Mouse (Mus musculus) heart, embryonic 14.5 days (tissue): Measurements from ENCODE around the gene Ccdc160. TPM values are rescaled to one million over a fixed set of nuclear protein-coding genes. Genes with fewer than 3 reads are reported as not detected.

ENCODE experiments used
- ATAC-seq: fragments of 200-750 bp; cut with Nextera tagmentation; 2 replicates; pipeline ENCODE4 v1.8.0; 2017; ENCODE audit warnings: low read depth, moderate TSS enrichment; ENCODE audit not compliant: insufficient number of reproducible peaks, insufficient read depth, low FRiP score
- H3K27ac ChIP-seq, 2 experiments: fragments of 200-500 bp in 1 of 2; fragments of 300-500 bp in 1 of 2; sonication (generic) in 1 of 2; replicated peaks in 1 of 2; 2 replicates each; pipeline ENCODE4 v1.5.1; 2012 to 2014; ENCODE audit warnings: low read depth in 2 of 2, low read length in 2 of 2, control low read depth in 1 of 2, mild to moderate bottlenecking in 1 of 2, mixed read lengths in 1 of 2; ENCODE audit not compliant: control insufficient read depth in 1 of 2, insufficient read depth in 1 of 2
- H3K27me3 ChIP-seq: fragments of 300-500 bp; sonication (generic); 2 replicates; pipeline ENCODE4 v1.6.1; 2014; ENCODE audit warnings: mild to moderate bottlenecking, low read length, control low read depth; ENCODE audit not compliant: control insufficient read depth, insufficient read depth
- H3K36me3 ChIP-seq: fragments of 300-500 bp; sonication (generic); 2 replicates; pipeline ENCODE4 v1.6.1; 2014; ENCODE audit warnings: mild to moderate bottlenecking, control low read depth, low read length, mixed read lengths; ENCODE audit not compliant: control insufficient read depth, insufficient read depth
- H3K4me1 ChIP-seq, 2 experiments: fragments of 200-500 bp in 1 of 2; fragments of 300-500 bp in 1 of 2; sonication (generic) in 1 of 2; 2 replicates each; pipeline ENCODE4 v1.6.1; 2012 to 2014; ENCODE audit warnings: low read length in 2 of 2, control low read depth in 1 of 2, mixed read lengths in 1 of 2; ENCODE audit not compliant: control insufficient read depth in 2 of 2, insufficient read depth in 2 of 2
- H3K4me2 ChIP-seq: fragments of 300-500 bp; sonication (generic); 2 replicates; pipeline ENCODE4 v1.6.1; 2014; ENCODE audit warnings: mild to moderate bottlenecking, low read length
- H3K4me3 ChIP-seq, 2 experiments: fragments of 200-500 bp in 1 of 2; fragments of 300-500 bp in 1 of 2; sonication (generic) in 1 of 2; 2 replicates each; pipeline ENCODE4 v1.5.1; 2012 to 2014; ENCODE audit warnings: low read length in 2 of 2, mild to moderate bottlenecking in 2 of 2, control low read depth in 1 of 2, low read depth in 1 of 2, moderate library complexity in 1 of 2; ENCODE audit not compliant: control insufficient read depth in 1 of 2, insufficient read depth in 1 of 2
- H3K9ac ChIP-seq: fragments of 300-500 bp; sonication (generic); 2 replicates; pipeline ENCODE4 v1.6.1; 2014; ENCODE audit warnings: mild to moderate bottlenecking, low read length
- H3K9me3 ChIP-seq: fragments of 300-500 bp; sonication (generic); 2 replicates; pipeline ENCODE4 v1.6.1; 2016; ENCODE audit warnings: low read length, control low read depth; ENCODE audit not compliant: control insufficient read depth
- WGBS: fragments of 180-500 bp; shearing (Covaris S2); extraction: QIAGEN DNeasy Blood & Tissue Kit; methylation state at CpG from one replicate; pipeline ENCODE4 v1.1.7; 2014; 5-methylcytosine and 5-hydroxymethylcytosine counted together
- polyA plus RNA-seq: library from polyadenylated mRNA; unstranded; fragments of >200 nt; fragmentation: Nextera tagmentation; extraction: Ambion mirVana; gene quantifications from 2 replicates; pipeline ENCODE4 v1.2.1, GENCODE M21; 2014

Gene Ccdc160
- polyA plus RNA-seq, 1 experiment from 2014 or later = 1.1 TPM

DNA sequence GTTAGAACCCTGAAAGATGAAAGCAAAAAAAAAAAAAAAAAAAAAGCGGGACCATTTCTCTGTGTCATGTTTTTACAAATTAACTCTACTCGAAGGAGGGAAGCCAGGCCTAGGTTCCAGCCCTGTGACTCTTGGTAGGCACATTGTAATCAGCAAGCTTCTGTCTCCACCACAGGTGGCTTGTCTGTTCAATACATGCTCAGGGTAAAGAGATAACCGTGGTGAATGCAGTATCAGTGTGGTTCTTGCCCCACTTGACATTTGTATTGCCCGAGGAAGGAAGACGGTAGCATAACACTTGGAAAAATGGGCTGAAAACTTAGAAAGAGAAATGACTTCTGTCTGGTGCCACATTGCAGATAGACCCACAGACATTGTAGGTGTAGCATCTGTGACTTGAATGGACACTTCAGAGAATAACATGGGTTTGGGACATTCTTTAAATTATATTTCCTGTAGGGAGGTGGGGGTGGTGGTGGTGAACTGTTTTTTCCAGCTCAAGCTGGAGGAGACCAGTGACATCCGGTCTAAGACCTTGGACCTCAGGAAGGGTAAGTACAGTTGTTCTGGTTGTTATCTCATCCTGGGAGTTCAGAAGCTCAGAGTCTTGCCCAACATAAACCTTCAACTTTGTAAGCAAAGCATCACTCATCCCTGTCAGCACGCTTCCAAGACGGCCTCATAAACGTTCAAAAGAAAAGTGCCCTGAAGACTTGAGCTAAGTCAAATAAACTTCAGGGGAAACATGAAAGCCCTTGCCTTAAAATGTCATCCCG is 1.1 kb downstream of the Ccdc160 start:
- ATAC-seq = no peak
- Histone ChIP-seq H3K4me3 (no peak overlapping the region), H3K27me3 (no peaks in the 10 kb centered on the region), H3K9ac (no peak overlapping the region), H3K4me2 (no peak overlapping the region), H3K36me3 (no peaks in the 10 kb centered on the region), H3K4me1 (no peaks in the 10 kb centered on the region), H3K27ac (no peak overlapping the region), H3K9me3 (no peaks in the 10 kb centered on the region)
- 50% methylated on average over 10 of the region's 10 CpGs for WGBS

DNA sequence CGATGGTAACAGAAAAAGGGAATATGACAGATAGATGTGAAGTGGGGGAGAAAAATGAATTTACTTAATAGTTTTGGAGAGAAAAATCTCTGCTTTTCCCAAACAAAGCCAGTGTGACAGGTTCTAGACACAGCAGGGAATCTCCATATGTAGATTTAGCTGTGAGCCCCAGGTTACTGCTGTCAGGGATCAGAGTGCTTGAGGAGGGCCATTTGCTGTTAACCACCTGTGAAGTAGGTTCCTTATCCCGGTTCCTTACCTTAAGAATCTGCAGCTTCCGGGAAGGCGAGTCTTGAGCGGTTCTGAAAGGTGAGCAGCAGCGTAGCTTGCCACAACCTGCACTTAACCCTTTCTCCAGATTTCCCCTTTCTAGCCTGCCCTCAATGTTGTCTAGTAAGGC is 1.9 kb downstream of the Ccdc160 start:
- Histone ChIP-seq H3K4me1 (no peaks in the 10 kb centered on the region), H3K27me3 (no peaks in the 10 kb centered on the region), H3K4me3 (no peak overlapping the region), H3K9me3 (no peaks in the 10 kb centered on the region), H3K36me3 (no peaks in the 10 kb centered on the region), H3K4me2 (no peak overlapping the region), H3K9ac (no peak overlapping the region), H3K27ac (no peak overlapping the region)
- no peak for ATAC-seq
- WGBS = 31% methylated on average over 6 of the region's 6 CpGs

DNA sequence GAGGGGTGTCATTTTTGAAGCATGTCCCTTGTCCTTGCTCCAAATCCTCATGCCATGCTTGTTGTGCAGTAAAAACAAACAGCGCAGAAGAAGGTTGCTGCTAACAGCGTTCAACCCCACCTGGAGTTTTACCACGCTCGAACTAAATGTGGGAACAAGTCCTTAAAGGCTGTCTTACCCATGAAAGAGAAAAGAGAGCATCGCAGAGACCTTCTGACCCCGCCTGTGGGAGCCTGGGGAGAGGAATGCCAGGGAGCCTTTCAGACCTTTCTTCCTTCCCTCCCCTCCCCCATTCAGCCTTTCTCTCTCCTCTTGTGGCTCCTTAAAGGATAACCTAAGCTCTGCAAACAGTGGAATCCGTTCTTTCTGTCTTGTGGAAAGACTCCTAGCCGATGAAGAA is 4.8 kb downstream of the Ccdc160 start:
- H3K4me3 ChIP-seq = no peak overlapping the region
- H3K27ac ChIP-seq = no peak overlapping the region
- no peak overlapping the region for H3K9ac ChIP-seq
- H3K4me2 ChIP-seq = no peak overlapping the region
- no peaks in the 10 kb centered on the region for H3K9me3 ChIP-seq
- no peaks in the 10 kb centered on the region for H3K27me3 ChIP-seq
- H3K36me3 ChIP-seq = no peaks in the 10 kb centered on the region
- H3K4me1 ChIP-seq = no peaks in the 10 kb centered on the region
- no peak for ATAC-seq
- 28% methylated on average over 8 of the region's 8 CpGs for WGBS

DNA sequence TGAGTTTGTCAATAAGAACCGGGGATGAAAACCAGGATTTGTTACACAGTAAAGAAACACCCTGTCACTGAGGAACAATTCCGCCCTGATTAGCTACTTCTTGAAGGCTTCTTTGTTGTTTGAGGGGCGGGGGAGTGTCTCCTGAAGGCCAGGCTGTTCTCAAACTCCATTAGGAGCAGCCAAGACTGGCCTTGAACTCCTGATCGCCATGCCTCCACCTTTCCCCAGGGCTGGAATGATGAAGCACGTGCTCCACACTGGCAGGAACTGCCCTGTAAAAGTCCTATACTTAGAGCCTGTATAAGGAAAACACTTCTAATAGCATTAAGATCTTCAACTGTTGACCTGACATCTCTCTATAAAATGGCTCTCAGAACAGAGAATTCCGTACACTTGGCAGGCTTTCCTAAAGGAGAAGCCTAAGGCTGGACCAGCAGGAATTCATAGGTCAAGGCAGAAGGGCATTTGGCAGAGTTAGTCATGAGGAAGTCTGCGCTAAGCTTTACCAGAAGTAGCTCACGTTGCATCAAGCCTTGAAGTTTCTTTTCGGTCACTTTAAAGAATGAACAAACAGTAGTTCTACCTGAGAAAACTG is 6.1 kb downstream of the Ccdc160 start:
- no peaks in the 10 kb centered on the region for H3K27me3 ChIP-seq
- no peak overlapping the region for H3K9ac ChIP-seq
- no peak overlapping the region for H3K27ac ChIP-seq
- H3K9me3 ChIP-seq = no peaks in the 10 kb centered on the region
- no peaks in the 10 kb centered on the region for H3K4me1 ChIP-seq
- ATAC-seq = no peak
- H3K36me3 ChIP-seq = no peaks in the 10 kb centered on the region
- H3K4me3 ChIP-seq = no peak overlapping the region
- H3K4me2 ChIP-seq = no peak overlapping the region
- WGBS = 66% methylated on average over 9 of the region's 9 CpGs

DNA sequence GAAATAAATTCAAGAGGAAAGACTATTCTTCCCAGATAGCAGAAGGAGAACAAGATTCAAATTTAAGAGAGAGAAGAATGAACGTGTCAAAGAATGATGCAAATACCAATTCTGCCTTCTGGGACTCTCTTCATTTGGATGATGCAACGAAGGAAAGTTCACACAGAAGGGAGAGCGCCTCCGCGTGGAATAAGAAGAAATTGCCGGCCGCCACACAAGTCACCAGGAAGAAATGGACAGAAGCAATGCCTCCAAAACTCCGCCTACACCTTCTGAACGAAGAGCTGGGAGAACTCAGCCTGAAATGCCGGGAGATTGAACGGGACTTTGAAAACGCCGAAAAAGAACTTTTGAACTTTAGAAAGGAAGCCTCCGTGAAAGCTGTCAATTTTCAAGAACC is 7.3 kb downstream of the Ccdc160 start:
- H3K4me2 ChIP-seq = no peak overlapping the region
- H3K9me3 ChIP-seq = no peaks in the 10 kb centered on the region
- no peak overlapping the region for H3K9ac ChIP-seq
- H3K4me1 ChIP-seq = no peaks in the 10 kb centered on the region
- H3K27me3 ChIP-seq = no peaks in the 10 kb centered on the region
- WGBS = 58% methylated on average over 14 of the region's 14 CpGs
- no peak for ATAC-seq
- no peak overlapping the region for H3K4me3 ChIP-seq
- no peaks in the 10 kb centered on the region for H3K36me3 ChIP-seq
- H3K27ac ChIP-seq = no peak overlapping the region

DNA sequence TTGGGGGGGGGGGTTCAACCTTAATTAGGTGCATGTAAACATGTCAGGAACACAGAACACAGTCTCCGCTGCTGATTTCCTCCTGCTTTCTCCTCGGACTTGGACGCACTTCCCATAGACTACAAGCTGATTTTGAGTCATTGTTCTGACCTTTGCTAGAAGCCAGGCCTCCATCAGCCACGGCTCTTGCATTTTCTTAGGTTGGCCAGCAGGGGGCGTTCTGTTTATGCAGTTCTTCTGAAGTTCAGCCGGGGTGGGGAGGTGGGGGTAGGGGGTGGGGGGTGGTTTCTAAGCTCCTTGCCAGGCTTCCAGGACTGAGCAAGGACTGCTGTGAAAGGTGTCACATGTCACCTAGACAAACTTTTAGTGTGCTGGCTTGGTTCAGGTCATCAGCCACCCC is 8.6 kb downstream of the Ccdc160 start:
- H3K9ac ChIP-seq = no peak overlapping the region
- WGBS = 39% methylated on average over 6 of the region's 6 CpGs
- ATAC-seq = no peak
- no peak overlapping the region for H3K4me3 ChIP-seq
- no peaks in the 10 kb centered on the region for H3K36me3 ChIP-seq
- H3K4me1 ChIP-seq = no peaks in the 10 kb centered on the region
- no peaks in the 10 kb centered on the region for H3K9me3 ChIP-seq
- H3K27me3 ChIP-seq = no peaks in the 10 kb centered on the region
- no peak overlapping the region for H3K4me2 ChIP-seq
- no peak overlapping the region for H3K27ac ChIP-seq

DNA sequence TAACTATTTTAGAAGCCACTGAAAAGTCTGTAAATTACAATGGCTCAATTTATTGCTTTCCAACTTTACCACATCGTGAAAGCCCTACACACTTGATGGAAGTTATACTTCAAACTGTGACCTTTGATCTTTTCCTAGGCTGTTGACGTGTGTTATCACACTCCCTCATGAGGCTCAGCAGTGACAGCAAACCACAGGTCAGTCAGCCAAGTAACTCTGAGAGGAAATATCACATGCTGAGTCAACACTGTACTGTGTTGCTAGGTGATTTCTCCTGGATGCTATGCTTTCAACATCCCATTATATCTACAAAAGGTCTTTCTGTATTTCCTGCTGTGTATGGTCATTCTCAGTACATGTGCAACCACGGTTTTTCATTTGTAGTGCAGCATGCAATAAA is 28.3 kb downstream of the Ccdc160 start:
- H3K4me1 ChIP-seq = no peaks in the 10 kb centered on the region
- no peak overlapping the region for H3K4me3 ChIP-seq
- no peaks in the 10 kb centered on the region for H3K36me3 ChIP-seq
- no peaks in the 10 kb centered on the region for H3K27me3 ChIP-seq
- H3K4me2 ChIP-seq = no peak overlapping the region
- WGBS = 25% methylated on average over 3 of the region's 3 CpGs
- no peaks in the 10 kb centered on the region for H3K9me3 ChIP-seq
- H3K27ac ChIP-seq = no peak overlapping the region
- no peak overlapping the region for H3K9ac ChIP-seq
- no peak for ATAC-seq
